Mouse (Mus musculus) MEL (cell line): Measurements from ENCODE around the gene Srrm3. TPM values are rescaled to one million over a fixed set of nuclear protein-coding genes. Genes with fewer than 3 reads are reported as not detected.

Experiments used
- DNase-seq: peaks from one replicate; pipeline ENCODE4 v3.0.0; 2011; ENCODE audit warnings: low read depth, low spot score
- H3K27ac ChIP-seq: 2 replicates; pipeline ENCODE4 v1.5.1; 2012; ENCODE audit warnings: low read depth, mild to moderate bottlenecking, control low read depth, low read length, moderate library complexity; ENCODE audit not compliant: control insufficient read depth
- H3K27me3 ChIP-seq, 2 experiments: fragments of 150-350 bp in 1 of 2; sonication (generic) in 1 of 2; 2 replicates each; pipeline ENCODE4 v1.6.1; 2012; ENCODE audit warnings: low read length in 2 of 2, mild to moderate bottlenecking in 2 of 2, improper control_type of control experiment in 1 of 2, moderate library complexity in 1 of 2; ENCODE audit not compliant: insufficient read depth in 2 of 2, control insufficient read depth in 1 of 2
- H3K36me3 ChIP-seq, 2 experiments: 2 replicates each; pipeline ENCODE4 v1.6.1; 2012 to 2014; ENCODE audit warnings: low read length in 2 of 2, improper control_type of control experiment in 1 of 2, inconsistent platforms in 1 of 2, mild to moderate bottlenecking in 1 of 2; ENCODE audit not compliant: insufficient read depth in 2 of 2, control insufficient read depth in 1 of 2
- H3K4me1 ChIP-seq, 2 experiments: fragments of 150-350 bp in 1 of 2; sonication (generic) in 1 of 2; 2 replicates each; pipeline ENCODE4 v1.6.1; 2012; ENCODE audit warnings: low read length in 2 of 2, improper control_type of control experiment in 1 of 2, mild to moderate bottlenecking in 1 of 2; ENCODE audit not compliant: insufficient read depth in 2 of 2, control insufficient read depth in 1 of 2
- H3K4me3 ChIP-seq, 2 experiments: fragments of 150-350 bp in 1 of 2; sonication (generic) in 1 of 2; 2 replicates each; pipeline ENCODE4 v1.5.1; 2012; ENCODE audit warnings: low read depth in 2 of 2, low read length in 2 of 2, mild to moderate bottlenecking in 2 of 2, moderate library complexity in 2 of 2, control low read depth in 1 of 2, improper control_type of control experiment in 1 of 2; ENCODE audit not compliant: control insufficient read depth in 1 of 2, insufficient read depth in 1 of 2
- H3K79me2 ChIP-seq: 2 replicates; pipeline ENCODE4 v1.6.1; 2012; ENCODE audit warnings: mild to moderate bottlenecking, low read length, moderate library complexity; ENCODE audit not compliant: control insufficient read depth, poor library complexity, insufficient read depth
- H3K9ac ChIP-seq: 2 replicates; pipeline ENCODE4 v1.6.1; 2012; ENCODE audit warnings: low read depth, mild to moderate bottlenecking, control low read depth, low read length, moderate library complexity; ENCODE audit not compliant: control insufficient read depth, poor library complexity, severe bottlenecking
- H3K9me3 ChIP-seq: fragments of 150-350 bp; sonication (generic); replicated peaks from 2 replicates; pipeline ENCODE4 v1.6.1; 2012; ENCODE audit warnings: mild to moderate bottlenecking, low read length, improper control_type of control experiment, moderate library complexity; ENCODE audit not compliant: insufficient read depth
- CHD1 ChIP-seq: IDR thresholded peaks from 2 replicates; pipeline ENCODE4 v1.6.1; 2012; ENCODE audit warnings: low read depth, mild to moderate bottlenecking, inconsistent platforms, low read length, improper control_type of control experiment
- CTCF ChIP-seq, 3 experiments: IDR thresholded peaks in 2 of 3; conservative IDR thresholded peaks in 1 of 3; 2 replicates each; pipeline ENCODE4 v1.5.1; 2011 to 2012; ENCODE audit warnings: low read length in 3 of 3, low read depth in 2 of 3, mild to moderate bottlenecking in 2 of 3, improper control_type of control experiment in 1 of 3, inconsistent platforms in 1 of 3, mixed read lengths in 1 of 3, moderate library complexity in 1 of 3; ENCODE audit not compliant: control insufficient read depth in 1 of 3, insufficient read depth in 1 of 3, poor library complexity in 1 of 3, severe bottlenecking in 1 of 3
- KAT2A ChIP-seq: conservative IDR thresholded peaks from 2 replicates; pipeline ENCODE4 v1.6.1; 2012; ENCODE audit warnings: low read depth, low read length, improper control_type of control experiment, inconsistent platforms
- MAFK ChIP-seq: IDR thresholded peaks from 2 replicates; pipeline ENCODE4 v1.6.1; 2011; ENCODE audit warnings: low read depth, mild to moderate bottlenecking, low read length, improper control_type of control experiment, borderline replicate concordance
- MAZ ChIP-seq: IDR thresholded peaks from 2 replicates; pipeline ENCODE4 v1.6.1; 2012; ENCODE audit warnings: low read depth, mild to moderate bottlenecking, inconsistent platforms, low read length, improper control_type of control experiment
- MEF2A ChIP-seq: IDR thresholded peaks from 2 replicates; pipeline ENCODE4 v1.6.1; 2014; ENCODE audit warnings: low read depth, mild to moderate bottlenecking, inconsistent platforms, low read length, improper control_type of control experiment; ENCODE audit not compliant: poor library complexity, insufficient replicate concordance, severe bottlenecking; ENCODE audit errors: extremely low read depth
- MXI1 ChIP-seq: IDR thresholded peaks from 2 replicates; pipeline ENCODE4 v1.6.1; 2011; ENCODE audit warnings: mild to moderate bottlenecking, low read depth, low read length, improper control_type of control experiment
- MYB ChIP-seq: IDR thresholded peaks from 2 replicates; pipeline ENCODE4 v1.6.1; 2011; ENCODE audit warnings: mild to moderate bottlenecking, low read depth, low read length, improper control_type of control experiment
- MYC ChIP-seq: IDR thresholded peaks from 2 replicates; pipeline ENCODE4 v1.6.1; 2011; ENCODE audit warnings: low read depth, mild to moderate bottlenecking, low read length, improper control_type of control experiment, moderate library complexity
- NRF1 ChIP-seq: IDR thresholded peaks from 2 replicates; pipeline ENCODE4 v1.6.1; 2014; ENCODE audit warnings: low read depth, mild to moderate bottlenecking, inconsistent platforms, low read length, improper control_type of control experiment, moderate library complexity; ENCODE audit not compliant: poor library complexity, insufficient read depth, severe bottlenecking
- POLR2A ChIP-seq, 2 experiments: IDR thresholded peaks; 2 replicates each; pipeline ENCODE4 v1.6.1; 2011 to 2012; ENCODE audit warnings: low read length in 2 of 2, mild to moderate bottlenecking in 2 of 2, control low read depth in 1 of 2, improper control_type of control experiment in 1 of 2, low read depth in 1 of 2, moderate library complexity in 1 of 2; ENCODE audit not compliant: control insufficient read depth in 1 of 2, insufficient read depth in 1 of 2, poor library complexity in 1 of 2
- POLR2AphosphoS5 ChIP-seq: IDR thresholded peaks from 2 replicates; pipeline ENCODE4 v1.6.1; 2012; ENCODE audit warnings: low read depth, borderline replicate concordance, mild to moderate bottlenecking, inconsistent platforms, low read length, moderate library complexity, mixed read lengths
- TAL1 ChIP-seq: IDR thresholded peaks from 2 replicates; pipeline ENCODE4 v1.6.1; 2012; ENCODE audit warnings: mild to moderate bottlenecking, inconsistent platforms, low read length, moderate library complexity, mixed read lengths
- UBTF ChIP-seq: IDR thresholded peaks from 2 replicates; pipeline ENCODE4 v1.6.1; 2012; ENCODE audit warnings: low read depth, mild to moderate bottlenecking, inconsistent platforms, low read length, improper control_type of control experiment, moderate library complexity, borderline replicate concordance; ENCODE audit not compliant: insufficient read depth
- USF2 ChIP-seq, 2 experiments: IDR thresholded peaks; 2 replicates each; pipeline ENCODE4 v1.6.1; 2011 to 2012; ENCODE audit warnings: improper control_type of control experiment in 2 of 2, low read length in 2 of 2, borderline replicate concordance in 1 of 2, inconsistent platforms in 1 of 2, low read depth in 1 of 2, mild to moderate bottlenecking in 1 of 2; ENCODE audit not compliant: insufficient read depth in 1 of 2
- ZNF384 ChIP-seq: IDR thresholded peaks from 2 replicates; pipeline ENCODE4 v1.6.1; 2012; ENCODE audit warnings: low read depth, mild to moderate bottlenecking, inconsistent platforms, low read length, improper control_type of control experiment
- polyA plus RNA-seq, 2 experiments: library from polyadenylated mRNA; stranded (reverse) in 1 of 2; unstranded in 1 of 2; fragments of >175 nt in 1 of 2; fragments of >200 nt in 1 of 2; gene quantifications; 2 replicates each; pipeline versions ENCODE4 v1.2.1 to v1.2.4; 2012; ENCODE audit warnings: low replicate concordance in 2 of 2, low read depth in 1 of 2; ENCODE audit not compliant: insufficient read length in 2 of 2, insufficient read depth in 1 of 2, missing spikeins in 1 of 2
- total RNA-seq: library from RNA; depleted of rRNA; stranded (reverse); fragments of 300-350 nt; gene quantifications from 2 replicates; pipeline ENCODE4 v1.2.3, GENCODE M21; 2012

Gene Srrm3
- total and polyA plus RNA-seq, 3 experiments: not detected

DNA sequence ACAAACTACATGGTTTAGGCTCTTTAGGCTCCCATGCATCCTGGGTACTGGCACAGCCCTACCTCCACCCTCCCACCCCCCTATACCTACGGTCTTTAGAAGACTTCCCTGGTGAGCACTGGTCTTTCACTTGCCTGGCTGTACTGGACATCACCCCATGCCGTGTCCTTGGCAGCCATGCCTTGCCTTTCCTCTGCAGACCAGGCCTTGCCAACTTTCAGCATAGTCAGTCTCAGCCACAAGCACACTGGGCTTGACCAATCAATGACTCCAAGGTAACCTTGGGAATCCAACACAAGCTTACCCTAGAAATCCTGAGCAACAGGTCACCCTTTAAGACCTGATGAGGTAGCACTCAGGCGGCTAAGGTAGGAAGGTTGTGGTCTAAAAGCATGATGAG lies 109.9 kb downstream of the Srrm3 start:
- Histone ChIP-seq H3K9me3 (no peaks in the 10 kb centered on the region), H3K4me3 (no peak overlapping the region), H3K9ac (no peak overlapping the region), H3K27me3 (no peaks in the 10 kb centered on the region), H3K79me2 (peaks cover 77% of the 10 kb centered on the region), H3K27ac (no peak overlapping the region), H3K36me3 (peaks cover 7 to 36% of the 10 kb centered on the region in 2 experiments), H3K4me1 (no peaks in the 10 kb centered on the region; a peak in 1 of 4 replicates)
- 0 out of 2 replicates have a peak, but pooled peaks have one; percentile 26 for TF ChIP-seq POLR2AphosphoS5
- no peak for TF ChIP-seq UBTF
- no peak for DNase-seq

DNA sequence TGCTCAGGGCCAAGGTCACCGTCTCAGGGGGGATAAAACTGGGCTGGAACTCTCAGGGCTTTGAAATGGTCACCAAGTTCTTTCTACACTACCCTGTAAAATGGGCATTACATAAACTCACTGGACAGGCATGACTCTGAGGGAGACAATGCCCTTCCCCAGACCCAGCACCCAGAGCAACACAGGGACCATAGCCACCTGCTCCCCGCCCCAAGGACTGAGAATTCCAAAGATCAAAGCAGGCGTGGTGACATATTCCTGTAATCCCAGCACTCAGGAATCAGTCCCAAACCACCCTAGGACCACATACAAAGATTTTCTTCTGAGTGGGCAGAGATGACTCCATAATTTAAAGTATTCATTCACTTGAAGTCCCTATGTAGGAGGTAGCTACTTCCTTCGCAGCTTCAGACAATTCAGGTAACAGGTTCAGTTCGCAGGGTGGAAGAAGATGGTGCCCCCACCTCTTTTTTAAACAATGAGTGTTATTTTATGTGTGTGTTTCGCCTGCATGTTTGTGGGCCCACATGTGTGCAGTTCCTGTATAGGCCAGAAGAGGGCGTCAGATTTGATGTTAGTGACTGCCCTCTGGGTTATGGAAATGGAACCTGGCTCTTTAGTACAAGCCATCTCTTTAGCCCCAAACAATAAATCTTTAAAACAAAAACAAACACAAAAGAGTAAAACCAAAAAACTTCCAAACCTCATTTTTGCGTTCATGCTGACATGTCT lies 110.8 kb downstream of the Srrm3 start:
- Histone ChIP-seq H3K27ac (no peak overlapping the region), H3K4me3 (no peak overlapping the region), H3K4me1 (no peaks in the 10 kb centered on the region; a peak in 1 of 4 replicates), H3K9ac (no peak overlapping the region), H3K79me2 (peaks cover 82% of the 10 kb centered on the region), H3K27me3 (no peaks in the 10 kb centered on the region), H3K36me3 (peaks cover 7 to 40% of the 10 kb centered on the region in 2 experiments), H3K9me3 (no peaks in the 10 kb centered on the region)
- DNase-seq: peak; percentile 57
- no peak for TF ChIP-seq MAZ
- peak; percentile 46 to 62 (median 58) for TF ChIP-seq CTCF (IDR thresholded peaks at IDR 0.05 in 2 of 3, conservative IDR thresholded peaks at IDR 0.05 in 1 of 3; ENCODE audit: control insufficient read depth in 1 of 3, insufficient read depth in 1 of 3, low read depth in 2 of 3, low read length in 3 of 3, poor library complexity in 1 of 3, severe bottlenecking in 1 of 3)
- TF ChIP-seq MYC: no peak

DNA sequence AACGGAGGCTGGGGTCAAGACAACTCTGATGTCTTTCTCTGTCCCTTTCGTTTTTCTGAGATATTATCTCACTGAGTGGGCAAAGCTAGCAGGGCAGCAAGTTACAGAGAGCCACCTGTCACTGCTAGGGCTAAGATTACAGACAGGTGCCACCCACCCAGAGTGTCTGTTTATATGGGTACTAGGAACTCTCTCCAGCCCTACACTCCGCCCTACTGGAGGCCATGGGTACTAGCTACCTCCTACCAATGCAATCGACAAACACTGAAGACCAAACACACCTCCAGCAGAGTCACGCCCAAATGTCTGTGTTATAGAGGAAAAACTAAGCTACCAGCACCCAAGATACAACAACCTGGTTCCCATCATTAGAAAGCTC lies 111.4 kb downstream of the Srrm3 start:
- Histone ChIP-seq H3K36me3 (peaks cover 7 to 44% of the 10 kb centered on the region in 2 experiments), H3K27ac (no peak overlapping the region), H3K79me2 (peaks cover 83% of the 10 kb centered on the region), H3K9me3 (no peaks in the 10 kb centered on the region), H3K4me3 (no peak overlapping the region), H3K27me3 (no peaks in the 10 kb centered on the region), H3K4me1 (no peaks in the 10 kb centered on the region; a peak in 1 of 4 replicates), H3K9ac (no peak overlapping the region)
- peak; percentile 36 for DNase-seq
- TF ChIP-seq POLR2A (IDR thresholded peaks at IDR 0.05; ENCODE audit: control insufficient read depth in 1 of 2, insufficient read depth in 1 of 2, low read depth in 1 of 2, low read length in 2 of 2, poor library complexity in 1 of 2) (no peak), ZNF384 (no peak), MAFK (no peak), MYB (no peak), CHD1 (no peak), MEF2A (no peak), USF2 (IDR thresholded peaks at IDR 0.05; ENCODE audit: borderline replicate concordance in 1 of 2, insufficient read depth in 1 of 2, low read depth in 1 of 2, low read length in 2 of 2) (no peak), UBTF (no peak), NRF1 (no peak), MXI1 (no peak), KAT2A (no peak), CTCF (IDR thresholded peaks at IDR 0.05 in 2 of 3, conservative IDR thresholded peaks at IDR 0.05 in 1 of 3; ENCODE audit: control insufficient read depth in 1 of 3, insufficient read depth in 1 of 3, low read depth in 2 of 3, low read length in 3 of 3, poor library complexity in 1 of 3, severe bottlenecking in 1 of 3) (no peak; a peak in 1 of 6 replicates), TAL1 (no peak)
